Mouse (Mus musculus) ES-E14 (cell line): Measurements from ENCODE around the gene Capza1.

Experiments
- CHD2 ChIP-seq: IDR thresholded peaks from 2 replicates; pipeline ENCODE4 v1.6.1; 2014; ENCODE audit warnings: mild to moderate bottlenecking, low read depth, low read length, inconsistent platforms
- ZC3H11A ChIP-seq: IDR thresholded peaks from 2 replicates; pipeline ENCODE4 v1.6.1; 2012; ENCODE audit warnings: low read depth, mild to moderate bottlenecking, inconsistent platforms, low read length, borderline replicate concordance

DNA sequence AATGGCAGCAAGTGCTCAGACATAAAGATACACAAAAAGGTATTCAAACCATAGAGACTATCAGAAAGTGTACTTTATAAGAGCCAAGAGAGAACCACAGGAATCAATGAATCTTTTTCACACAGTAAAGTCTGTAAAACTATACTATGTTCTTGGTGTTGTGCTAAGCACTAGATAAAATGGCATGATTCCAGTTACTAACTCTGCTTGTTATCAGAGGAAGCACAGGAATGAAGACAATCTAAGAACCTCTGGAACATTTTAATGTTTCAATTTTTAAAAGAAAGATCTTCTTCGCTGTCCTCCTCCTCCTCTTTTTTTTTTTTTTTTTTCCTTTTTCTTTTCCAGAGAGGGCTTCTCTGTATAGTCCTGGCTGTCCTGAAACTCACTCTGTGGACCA lies 5.7 kb downstream of the Capza1 start:
- TF ChIP-seq CHD2 (no peak), ZC3H11A (no peak)
